Comparison of ENCODE assay signal across 22 mouse cellular contexts in the genomic region with DNA sequence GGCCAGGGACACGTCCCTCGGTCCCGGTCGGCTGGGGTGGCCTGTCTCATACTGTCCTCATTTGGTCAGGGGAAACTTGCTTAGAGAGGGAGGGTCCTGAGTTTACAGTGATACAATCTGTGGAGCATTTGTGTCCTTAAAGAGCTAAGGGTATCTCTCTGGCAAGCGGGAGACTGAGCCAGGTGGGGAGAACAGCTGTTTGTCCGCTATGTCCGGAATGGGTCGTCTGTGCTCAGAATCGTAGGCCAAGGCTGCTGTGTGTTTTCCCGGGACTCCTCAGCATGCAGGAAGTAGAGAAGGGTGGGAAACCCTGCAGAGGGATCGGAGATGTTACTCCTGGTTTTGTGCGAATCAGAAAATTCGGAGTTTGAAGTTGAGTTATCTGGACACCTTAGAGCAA.
DNase-seq lines count a peak whose midpoint lies in the region; ATAC-seq and TF ChIP-seq lines count a peak whose summit lies in the region.
"Had no signal": no experiment of that assay in that cellular context is flagged by ENCODE, and none has a peak within 500 bp of the region (broad histone marks: within the 10 kb centered on the region; RNA-seq: fewer than 3 reads in every experiment).

No protein-coding gene starts in this region.

- H3ac ChIP-seq in C2C12 (ENCODE audit: control insufficient read depth, insufficient read length, low read depth), result peak overlapping the region; percentile 15

- no peak for TF ChIP-seq CTCF in C2C12 (IDR thresholded peaks at IDR 0.05; ENCODE audit: control insufficient read depth, insufficient read depth, insufficient read length)
- TF ChIP-seq CTCF in G1E (IDR thresholded peaks at IDR 0.05; ENCODE audit: low read depth, low read length), result no peak

- peaks cover 21% of the 10 kb centered on the region for H3K79me3 ChIP-seq in C2C12 (ENCODE audit: low read depth)

- no peak overlapping the region for H3K27ac ChIP-seq in kidney, embryonic 14.5 days (ENCODE audit: low read depth, low read length)
- no peak overlapping the region for H3K27ac ChIP-seq in limb, embryonic 13.5 days
- no peak overlapping the region for H3K27ac ChIP-seq in limb, embryonic 10.5 days
- no peak overlapping the region for H3K27ac ChIP-seq in forebrain, embryonic 10.5 days
- H3K27ac ChIP-seq: embryonic facial prominence, embryonic 12.5 days; forebrain, embryonic 13.5 days; heart, embryonic 10.5 days; heart, embryonic 13.5 days; hindbrain, embryonic 14.5 days; hindbrain, postnatal 0 days had no signal

- no peaks in the 10 kb centered on the region for H3K9me3 ChIP-seq in kidney, embryonic 14.5 days (ENCODE audit: control insufficient read depth, low read length)
- no peaks in the 10 kb centered on the region for H3K9me3 ChIP-seq in limb, embryonic 13.5 days
- no peaks in the 10 kb centered on the region for H3K9me3 ChIP-seq in limb, embryonic 10.5 days (replicated peaks)
- peaks cover 95% of the 10 kb centered on the region for H3K9me3 ChIP-seq in G1E (replicated peaks)
- no peaks in the 10 kb centered on the region for H3K9me3 ChIP-seq in forebrain, embryonic 10.5 days
- H3K9me3 ChIP-seq: embryonic facial prominence, embryonic 12.5 days; forebrain, embryonic 13.5 days; heart, embryonic 10.5 days; heart, embryonic 13.5 days had no signal

- peaks cover 41% of the 10 kb centered on the region for H3K4me1 ChIP-seq in kidney, embryonic 14.5 days (ENCODE audit: control insufficient read depth, insufficient read depth, low read length)
- peaks cover 59% of the 10 kb centered on the region for H3K4me1 ChIP-seq in limb, embryonic 13.5 days
- H3K4me1 ChIP-seq in limb, embryonic 10.5 days, result peaks cover 75% of the 10 kb centered on the region
- H3K4me1 ChIP-seq in G1E (ENCODE audit: insufficient read depth, low read depth, low read length), result no peaks in the 10 kb centered on the region
- H3K4me1 ChIP-seq in forebrain, embryonic 10.5 days, result peaks cover 67% of the 10 kb centered on the region

- no peak overlapping the region; the same call in 1 of the 2 replicates for H3K4me2 ChIP-seq in kidney, embryonic 14.5 days (replicated peaks; ENCODE audit: low read depth, low read length)
- no peak overlapping the region for H3K4me2 ChIP-seq in limb, embryonic 13.5 days (replicated peaks)
- H3K4me2 ChIP-seq: embryonic facial prominence, embryonic 12.5 days; forebrain, embryonic 13.5 days; heart, embryonic 13.5 days; hindbrain, embryonic 14.5 days had no signal

- no peaks in the 10 kb centered on the region for H3K36me3 ChIP-seq in kidney, embryonic 14.5 days (ENCODE audit: control insufficient read depth, insufficient read depth, low read length)
- H3K36me3 ChIP-seq in limb, embryonic 13.5 days, result no peaks in the 10 kb centered on the region
- H3K36me3 ChIP-seq in limb, embryonic 10.5 days, result no peaks in the 10 kb centered on the region
- H3K36me3 ChIP-seq in C2C12 (ENCODE audit: control insufficient read depth, insufficient read depth) (no peaks in the 10 kb centered on the region), G1E (replicated peaks) (no peaks in the 10 kb centered on the region)
- H3K36me3 ChIP-seq in forebrain, embryonic 10.5 days (replicated peaks), result no peaks in the 10 kb centered on the region
- H3K36me3 ChIP-seq: embryonic facial prominence, embryonic 12.5 days; heart, embryonic 10.5 days; heart, embryonic 13.5 days had no signal

- no peaks in the 10 kb centered on the region for H3K27me3 ChIP-seq in kidney, embryonic 14.5 days (ENCODE audit: control insufficient read depth, insufficient read depth, low read length)
- no peaks in the 10 kb centered on the region for H3K27me3 ChIP-seq in limb, embryonic 13.5 days
- H3K27me3 ChIP-seq in limb, embryonic 10.5 days (ENCODE audit: low read depth, poor library complexity, severe bottlenecking), result no peaks in the 10 kb centered on the region
- H3K27me3 ChIP-seq in C2C12 (ENCODE audit: control insufficient read depth, insufficient read depth, insufficient read length) (no peaks in the 10 kb centered on the region), G1E (ENCODE audit: insufficient read depth, low read length) (no peaks in the 10 kb centered on the region)
- no peaks in the 10 kb centered on the region for H3K27me3 ChIP-seq in forebrain, embryonic 10.5 days (ENCODE audit: poor library complexity, severe bottlenecking)
- H3K27me3 ChIP-seq: embryonic facial prominence, embryonic 12.5 days; heart, embryonic 13.5 days; Patski had no signal

- no peak for DNase-seq in kidney, postnatal 14 days
- no peak for DNase-seq in limb, embryonic 10.5 days (ENCODE audit: low spot score)
- no peak for DNase-seq in G1E (ENCODE audit: low spot score)
- no peak for DNase-seq in forebrain, embryonic 10.5 days (ENCODE audit: extremely low spot score, low spot score)
- DNase-seq: cerebellum, adult 18-20 months; cerebellum, adult 9-10 months; cerebellum, postnatal 14 days; heart, adult 18-20 months; heart, postnatal 14 days had no signal

- peak; percentile 5; the same call in 1 of the 2 replicates for ATAC-seq in kidney, embryonic 14.5 days (ENCODE audit: low FRiP score, low TSS enrichment)
- ATAC-seq in limb, embryonic 13.5 days (ENCODE audit: low FRiP score, low read depth), result peak; percentile 12; the same call in 1 of the 2 replicates
- ATAC-seq in G1E (ENCODE audit: extremely low read depth, insufficient number of reproducible peaks, low FRiP score, poor library complexity, severe bottlenecking), result no peak
- ATAC-seq: forebrain, embryonic 13.5 days; forebrain, embryonic 16.5 days; inflammation-experienced regulatory T-cells, adult 6 months; Patski had no signal

- no peak overlapping the region for H3K9ac ChIP-seq in kidney, embryonic 14.5 days (ENCODE audit: low read depth, low read length)
- H3K9ac ChIP-seq in limb, embryonic 13.5 days, result no peak overlapping the region
- H3K9ac ChIP-seq: embryonic facial prominence, embryonic 12.5 days; forebrain, embryonic 13.5 days; hindbrain, embryonic 14.5 days had no signal

- peaks cover 93% of the 10 kb centered on the region for H3K79me2 ChIP-seq in C2C12 (ENCODE audit: control insufficient read depth, insufficient read depth)

- 33% methylated on average over 13 of the region's 13 CpGs for WGBS in kidney, embryonic 14.5 days
- WGBS in limb, embryonic 13.5 days, result 52% methylated on average over 13 of the region's 13 CpGs
- 68% methylated on average over 13 of the region's 13 CpGs for WGBS in limb, embryonic 10.5 days
- WGBS in forebrain, embryonic 10.5 days, result 92% methylated on average over 13 of the region's 13 CpGs

- no peak overlapping the region for H3K4me3 ChIP-seq in kidney, embryonic 14.5 days (ENCODE audit: low read length)
- H3K4me3 ChIP-seq in limb, embryonic 13.5 days, result no peak overlapping the region
- no peak overlapping the region for H3K4me3 ChIP-seq in limb, embryonic 10.5 days
- H3K4me3 ChIP-seq in C2C12 (ENCODE audit: insufficient read depth, poor library complexity, severe bottlenecking) (no peak overlapping the region), G1E (ENCODE audit: low read depth, low read length) (0 out of 2 replicates have a peak overlapping the region, but pooled peaks have one; percentile 10)
- no peak overlapping the region for H3K4me3 ChIP-seq in forebrain, embryonic 10.5 days
- H3K4me3 ChIP-seq: embryonic facial prominence, embryonic 12.5 days; erythroblast, embryonic 14.5 days; forebrain, embryonic 13.5 days; heart, embryonic 10.5 days; heart, embryonic 13.5 days had no signal

TF ChIP-seq in C2C12, 6 proteins besides CTCF, POLR2A, EP300 and RAD21:
- TF ChIP-seq MYOD1 (IDR thresholded peaks at IDR 0.05; ENCODE audit: control insufficient read depth, insufficient read length, low read depth), result peak; percentile 23
- TF ChIP-seq FOSL1 (IDR thresholded peaks at IDR 0.05; ENCODE audit: insufficient read depth, low read length, poor library complexity, severe bottlenecking), result no peak
TF ChIP-seq in C2C12: peak in this region for 1.
